Mouse (Mus musculus): Measurements from ENCODE around the gene Hmg20b.
A peak's percentile ranks its signal among the peaks of the same experiment; 100 is the strongest.

Gene Hmg20b

DNA sequence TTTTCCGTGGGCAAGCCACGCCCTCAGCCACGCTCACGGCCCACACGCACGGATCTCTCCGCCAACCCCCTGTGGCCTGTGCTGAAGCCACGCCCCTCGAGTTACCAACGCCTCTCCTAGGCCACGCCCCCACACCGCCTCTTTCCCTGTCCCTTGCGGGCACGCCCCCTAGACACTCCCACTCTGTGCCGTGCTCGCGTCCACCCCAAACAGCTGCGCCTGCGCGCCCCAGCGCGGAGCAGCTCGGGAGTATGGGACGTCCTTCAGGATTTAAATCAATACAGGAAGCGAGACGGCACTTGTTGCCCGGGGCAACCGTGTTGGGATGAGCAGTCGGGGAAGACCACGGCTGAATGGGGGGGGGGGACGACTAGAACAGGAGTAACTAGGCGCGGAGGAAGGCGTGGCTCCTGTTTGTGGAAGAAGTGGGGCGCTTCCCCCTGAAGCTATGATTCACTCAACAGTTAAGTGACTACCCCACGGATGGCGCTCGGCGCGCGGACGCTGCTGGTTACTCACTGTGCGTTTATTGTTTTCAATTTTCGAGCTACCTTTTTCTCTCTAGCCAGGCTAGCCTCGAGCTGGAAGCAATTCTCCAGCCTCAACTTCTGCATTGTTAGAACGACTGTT, 28.4 kb upstream of the Hmg20b start:
- peak; percentile 100 for DNase-seq (ENCODE audit: low read depth, low spot score)

DNA sequence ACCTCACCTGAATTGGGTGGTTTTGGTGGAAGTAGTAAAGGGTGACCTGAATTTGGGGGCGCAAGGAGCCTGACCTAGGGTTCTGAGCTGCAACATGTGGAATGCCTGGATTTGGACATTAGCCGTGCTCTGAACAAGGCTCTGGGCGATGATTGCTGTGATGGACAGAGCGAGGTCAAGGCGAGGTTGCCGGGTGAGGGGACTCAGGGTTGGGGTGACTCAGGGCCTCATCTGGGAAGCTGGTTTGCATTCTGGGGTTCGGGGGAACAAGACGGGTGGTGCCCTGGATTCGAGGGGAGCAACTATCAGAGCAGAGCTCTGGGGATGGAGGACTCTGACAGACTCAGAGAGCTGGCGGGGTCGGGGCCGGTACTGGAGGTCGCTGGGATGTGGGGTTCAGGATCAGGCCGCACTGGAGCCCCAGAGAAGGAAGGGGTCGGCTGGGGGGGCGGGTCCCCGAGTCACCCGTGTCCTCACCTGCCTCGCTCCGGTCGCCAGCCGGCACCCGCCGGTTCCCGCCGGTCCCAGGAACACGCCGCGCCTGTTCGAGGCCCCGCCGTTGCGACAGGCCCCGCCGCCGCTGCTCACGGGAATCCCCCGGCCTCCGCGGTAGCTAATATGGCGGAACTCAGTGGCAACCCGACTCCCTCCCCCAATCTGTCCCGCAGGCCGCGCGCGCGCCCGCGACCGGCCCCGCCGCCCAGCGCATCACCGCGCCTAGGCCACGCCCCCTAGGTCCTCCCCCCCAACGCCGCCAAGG, 27.7 kb upstream of the Hmg20b start, which contains the start of gene Fzr1:
Gene Fzr1 (minus strand): TSS at position 724 of the 760 bp plus-strand sequence.
- no peak for DNase-seq (ENCODE audit: low read depth, low spot score)

GRCm38 (mm10) chr10:81377362-81377664, 27.0 kb upstream of the Hmg20b start:
- DNase-seq (ENCODE audit: low read depth, low spot score), result no peak

- DNase-seq (ENCODE audit: low read depth, low spot score), result peak; percentile 63
Observed at GRCm38 (mm10) chr10:81376561-81377361, 26.5 kb upstream of the Hmg20b start.

DNA sequence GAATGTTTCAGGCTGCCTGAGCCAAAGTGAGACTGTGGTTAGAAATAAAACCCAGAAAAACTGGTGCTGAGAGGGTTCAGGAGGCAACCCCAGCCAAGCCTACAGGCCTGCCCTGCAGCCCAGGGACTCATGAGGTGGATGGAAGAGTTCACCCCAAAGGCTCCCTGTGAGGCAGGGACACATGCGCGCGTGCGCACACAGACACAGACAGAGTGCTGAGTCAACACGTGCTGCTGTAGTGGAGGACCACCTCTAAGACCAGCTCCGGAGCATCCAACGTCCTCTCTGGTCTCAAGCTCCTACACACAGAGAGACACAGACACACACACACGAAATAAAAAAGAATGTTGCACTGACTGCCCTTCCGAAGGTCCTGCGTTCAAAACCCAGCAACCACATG, 25.0 kb upstream of the Hmg20b start:
- no peak for DNase-seq (ENCODE audit: low read depth, low spot score)

GRCm38 (mm10) chr10:81367207-81367495, 16.9 kb upstream of the Hmg20b start:
- DNase-seq (ENCODE audit: low read depth, low spot score), result no peak

GRCm38 (mm10) chr10:81366477-81367206, 16.4 kb upstream of the Hmg20b start:
- DNase-seq (ENCODE audit: low read depth, low spot score), result no peak

- DNase-seq (ENCODE audit: low read depth, low spot score), result peak; percentile 91
Observed at GRCm38 (mm10) chr10:81365672-81366476, 15.6 kb upstream of the Hmg20b start, which contains the start of gene 4930404N11Rik. Gene 4930404N11Rik, minus strand, starts transcription at chr10:81365816.

- no peak for DNase-seq (ENCODE audit: low read depth, low spot score)
Observed at GRCm38 (mm10) chr10:81365073-81365472, 14.8 kb upstream of the Hmg20b start.

GRCm38 (mm10) chr10:81364666-81365065, 14.4 kb upstream of the Hmg20b start:
- no peak for DNase-seq (ENCODE audit: low read depth, low spot score)

GRCm38 (mm10) chr10:81363436-81364346, 13.4 kb upstream of the Hmg20b start:
- DNase-seq (ENCODE audit: low read depth, low spot score), result peak; percentile 59

- DNase-seq (ENCODE audit: low read depth, low spot score), result peak; percentile 79
Observed at GRCm38 (mm10) chr10:81362336-81362949, 12.2 kb upstream of the Hmg20b start.

GRCm38 (mm10) chr10:81360721-81361120, 10.4 kb upstream of the Hmg20b start:
- DNase-seq (ENCODE audit: low read depth, low spot score), result peak; percentile 74

GRCm38 (mm10) chr10:81358841-81359240, 8.6 kb upstream of the Hmg20b start:
- no peak for DNase-seq (ENCODE audit: low read depth, low spot score)

DNA sequence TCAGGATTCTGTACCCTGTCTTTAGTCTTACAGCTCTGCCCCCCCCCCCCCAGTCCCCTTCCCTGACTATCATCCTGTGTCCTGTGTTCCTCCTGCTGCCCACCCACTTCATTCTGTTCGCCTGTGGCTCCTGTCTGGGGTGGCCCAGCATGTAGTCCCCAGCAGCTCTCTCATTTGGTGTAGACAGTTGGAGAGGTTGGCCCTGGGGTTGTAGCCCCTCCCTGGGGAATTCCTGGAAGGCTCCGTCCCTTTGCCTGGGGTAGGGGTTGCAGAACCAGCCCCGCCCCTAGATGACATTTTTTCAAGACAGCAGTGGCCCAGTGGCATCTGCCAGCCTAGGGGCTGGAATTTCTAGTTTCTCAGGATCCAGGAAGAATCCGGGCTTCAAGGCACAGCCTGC, 7.9 kb upstream of the Hmg20b start:
- peak; percentile 82 for DNase-seq (ENCODE audit: low read depth, low spot score)

- DNase-seq (ENCODE audit: low read depth, low spot score), result peak; percentile 94
Observed at GRCm38 (mm10) chr10:81356991-81357844, 6.9 kb upstream of the Hmg20b start, which contains the start of gene Mfsd12. Gene Mfsd12, plus strand, starts transcription at chr10:81357491.

GRCm38 (mm10) chr10:81356352-81356990, 6.2 kb upstream of the Hmg20b start:
- DNase-seq (ENCODE audit: low read depth, low spot score), result no peak

GRCm38 (mm10) chr10:81355533-81355932, 5.3 kb upstream of the Hmg20b start:
- DNase-seq (ENCODE audit: low read depth, low spot score), result no peak
